Mouse (Mus musculus): ENCODE results near the gene Zswim1. TPM values are rescaled to one million over a fixed set of nuclear protein-coding genes. Genes with fewer than 3 reads are reported as not detected.
"Not testable (repeated sequence)": the region's sequence is repeated elsewhere in the genome, so short reads cannot be mapped to it uniquely, and the experiment has no call there.

Gene Zswim1
- polyA plus RNA-seq, 1 experiment from 2014 or later: 13.4 TPM

DNA sequence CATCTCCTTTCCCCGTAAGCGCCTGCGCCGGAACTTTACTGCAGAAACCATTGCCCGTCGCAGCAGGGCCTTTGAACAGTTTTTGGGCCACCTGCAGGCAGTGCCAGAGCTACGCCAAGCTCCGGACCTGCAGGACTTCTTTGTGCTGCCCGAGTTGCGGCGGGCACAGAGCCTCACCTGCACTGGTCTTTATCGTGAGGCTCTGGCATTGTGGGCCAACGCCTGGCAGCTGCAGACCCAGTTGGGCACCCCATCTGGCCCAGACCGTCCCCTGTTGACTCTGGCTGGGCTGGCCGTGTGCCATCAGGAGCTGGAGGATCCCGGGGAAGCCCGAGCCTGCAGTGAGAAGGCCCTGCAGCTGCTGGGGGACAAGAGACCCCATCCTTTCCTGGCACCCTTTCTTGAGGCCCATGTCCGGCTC, 30.6 kb upstream of the Zswim1 start:
- no peaks in the 10 kb centered on the region for H3K9me3 ChIP-seq (ENCODE audit: control insufficient read depth, low read length)
- no peak overlapping the region for H3K4me3 ChIP-seq (ENCODE audit: low read length)
- no peak for ATAC-seq
- no peak overlapping the region for H3K4me2 ChIP-seq (ENCODE audit: low read depth, low read length)
- peaks cover 16% of the 10 kb centered on the region for H3K4me1 ChIP-seq (ENCODE audit: control insufficient read depth, insufficient read depth, low read length)
- peak overlapping the region; percentile 28; the same call in 1 of the 2 replicates for H3K27ac ChIP-seq (ENCODE audit: low read length)
- H3K9ac ChIP-seq (ENCODE audit: low read depth, low read length): peak overlapping the region; percentile 19; the same call in 1 of the 2 replicates
- H3K27me3 ChIP-seq (replicated peaks; ENCODE audit: control insufficient read depth, insufficient read depth, low read length): no peaks in the 10 kb centered on the region
- WGBS: 87% methylated on average over 18 of the region's 18 CpGs
- peaks cover 24% of the 10 kb centered on the region; the same call in 1 of the 2 replicates for H3K36me3 ChIP-seq (ENCODE audit: control insufficient read depth, insufficient read depth, low read length)

DNA sequence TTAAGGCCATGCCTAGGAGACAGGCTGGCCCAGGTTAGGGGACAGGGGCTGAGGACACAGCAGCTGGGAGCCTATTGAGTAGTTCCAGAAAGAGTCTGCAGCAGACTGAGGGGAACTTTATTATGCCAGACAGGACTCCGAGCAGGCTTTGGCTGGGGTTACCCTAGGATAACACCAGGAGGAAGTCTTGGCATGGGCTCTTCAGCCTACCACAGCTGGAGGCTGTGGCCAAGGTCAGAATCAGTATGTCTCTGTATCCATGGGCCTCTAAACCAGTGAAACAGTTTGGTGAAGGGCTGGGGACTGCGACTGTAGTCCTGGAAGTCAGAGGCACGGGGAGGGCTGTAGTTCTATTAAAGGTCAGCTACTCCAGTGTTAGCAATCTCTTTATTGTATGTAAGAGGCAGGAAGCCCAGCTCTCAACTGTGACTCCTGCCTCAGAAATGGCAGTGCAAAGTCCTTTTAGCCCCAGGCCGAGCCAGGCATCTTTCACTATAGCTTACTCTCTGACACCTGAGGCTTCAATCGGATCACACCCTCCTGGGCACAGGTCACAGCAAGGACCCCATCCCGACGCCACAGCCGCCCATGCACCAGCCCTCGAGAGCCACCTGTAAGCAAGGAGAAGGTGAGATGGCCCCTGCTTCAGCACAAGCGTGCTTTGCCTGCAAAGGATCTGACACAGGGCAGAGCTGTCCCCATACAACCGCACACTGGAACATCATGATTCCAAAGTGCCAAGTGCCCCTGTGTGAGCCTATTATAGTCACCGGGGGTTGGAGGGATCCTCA, 29.9 kb upstream of the Zswim1 start:
- peak; percentile 6; the same call in 1 of the 2 replicates for ATAC-seq
- H3K4me3 ChIP-seq (ENCODE audit: low read length): no peak overlapping the region
- H3K4me2 ChIP-seq (ENCODE audit: low read depth, low read length): no peak overlapping the region
- peak overlapping the region; percentile 28 for H3K27ac ChIP-seq (ENCODE audit: low read length)
- H3K9me3 ChIP-seq (ENCODE audit: control insufficient read depth, low read length): no peaks in the 10 kb centered on the region
- peaks cover 26% of the 10 kb centered on the region; the same call in 1 of the 2 replicates for H3K36me3 ChIP-seq (ENCODE audit: control insufficient read depth, insufficient read depth, low read length)
- H3K4me1 ChIP-seq (ENCODE audit: control insufficient read depth, insufficient read depth, low read length): peaks cover 12% of the 10 kb centered on the region
- 89% methylated on average over 12 of the region's 12 CpGs for WGBS
- H3K9ac ChIP-seq (ENCODE audit: low read depth, low read length): no peak overlapping the region; the same call in 1 of the 2 replicates
- no peaks in the 10 kb centered on the region for H3K27me3 ChIP-seq (replicated peaks; ENCODE audit: control insufficient read depth, insufficient read depth, low read length)

DNA sequence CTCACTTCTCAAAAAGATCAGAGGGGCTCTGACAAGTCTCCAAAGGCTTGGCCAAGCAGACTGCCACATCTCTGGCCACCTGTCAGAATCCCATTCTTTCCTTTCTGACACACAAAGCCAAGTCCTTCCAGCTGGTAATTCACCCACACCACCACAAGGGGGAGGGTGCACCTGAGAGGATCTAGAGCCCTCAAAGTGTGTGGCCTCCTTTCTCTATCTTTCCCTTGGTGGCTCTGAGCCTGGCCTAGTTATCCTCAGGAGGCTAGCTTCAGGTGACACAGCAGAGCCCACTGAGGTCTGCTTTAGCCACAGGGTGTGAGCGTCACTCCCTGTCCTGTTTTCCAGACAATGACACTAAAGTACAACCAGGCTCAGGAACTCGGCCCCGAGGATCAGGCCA, 29.2 kb upstream of the Zswim1 start:
- 69% methylated on average over 3 of the region's 3 CpGs for WGBS
- peaks cover 26% of the 10 kb centered on the region; the same call in 1 of the 2 replicates for H3K36me3 ChIP-seq (ENCODE audit: control insufficient read depth, insufficient read depth, low read length)

DNA sequence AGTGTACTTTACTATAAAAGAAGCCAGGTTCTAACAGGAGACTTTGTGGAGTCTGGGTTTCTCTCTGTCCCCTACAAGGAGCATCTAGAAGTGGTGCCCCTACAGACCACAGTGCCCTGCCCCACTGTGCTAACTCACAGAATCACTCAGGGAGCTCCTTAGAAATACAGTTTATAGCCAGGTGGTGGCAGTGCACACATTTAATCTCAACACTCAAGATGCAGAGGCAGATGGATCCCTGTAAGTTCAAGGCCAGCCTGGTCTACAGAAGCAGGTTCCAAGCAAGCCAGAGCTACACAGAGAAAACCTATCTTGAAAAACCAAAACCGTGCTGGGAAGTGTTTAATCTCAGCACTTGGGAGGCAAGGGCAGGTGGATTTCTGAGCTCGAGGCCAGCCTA, 28.7 kb upstream of the Zswim1 start:
- WGBS: 91% methylated on average over 2 of the region's 2 CpGs
- Histone ChIP-seq H3K9ac (ENCODE audit: low read depth, low read length) (no peak overlapping the region), H3K4me1 (ENCODE audit: control insufficient read depth, insufficient read depth, low read length) (peaks cover 6% of the 10 kb centered on the region), H3K9me3 (ENCODE audit: control insufficient read depth, low read length) (no peaks in the 10 kb centered on the region), H3K4me2 (ENCODE audit: low read depth, low read length) (no peak overlapping the region), H3K27me3 (replicated peaks; ENCODE audit: control insufficient read depth, insufficient read depth, low read length) (no peaks in the 10 kb centered on the region), H3K4me3 (ENCODE audit: low read length) (no peak overlapping the region), H3K36me3 (ENCODE audit: control insufficient read depth, insufficient read depth, low read length) (peaks cover 23% of the 10 kb centered on the region; the same call in 1 of the 2 replicates), H3K27ac (ENCODE audit: low read length) (no peak overlapping the region)
- no peak for ATAC-seq

More for the DNA sequence above, 29.2 kb upstream of the Zswim1 start:
- peaks cover 11% of the 10 kb centered on the region for H3K4me1 ChIP-seq (ENCODE audit: control insufficient read depth, insufficient read depth, low read length)
- no peak overlapping the region for H3K4me2 ChIP-seq (ENCODE audit: low read depth, low read length)
- no peak overlapping the region for H3K4me3 ChIP-seq (ENCODE audit: low read length)
- 0 out of 2 replicates have a peak, but pooled peaks have one; percentile 16 for ATAC-seq
- H3K9ac ChIP-seq (ENCODE audit: low read depth, low read length): no peak overlapping the region
- no peaks in the 10 kb centered on the region for H3K27me3 ChIP-seq (replicated peaks; ENCODE audit: control insufficient read depth, insufficient read depth, low read length)
- no peak overlapping the region for H3K27ac ChIP-seq (ENCODE audit: low read length)
- H3K9me3 ChIP-seq (ENCODE audit: control insufficient read depth, low read length): no peaks in the 10 kb centered on the region

DNA sequence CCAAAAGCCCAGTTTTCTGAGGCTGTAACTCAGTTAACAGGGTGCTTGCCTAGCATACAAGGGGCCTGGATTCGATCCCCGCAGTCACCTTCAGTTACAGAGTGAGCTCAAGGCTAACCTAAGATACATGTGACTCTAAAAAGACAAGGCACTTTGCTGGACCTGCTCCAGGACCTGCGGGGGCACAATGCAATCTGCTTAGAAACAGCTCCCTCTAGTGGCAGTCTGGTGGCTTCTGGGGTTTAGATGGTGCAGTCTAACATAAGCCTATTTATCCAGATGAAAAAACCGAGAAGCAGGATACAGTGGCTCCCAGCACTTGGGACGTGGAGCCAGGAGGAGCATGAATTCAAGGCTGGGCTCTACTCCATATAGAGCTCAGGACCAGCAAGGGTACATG, 28.2 kb upstream of the Zswim1 start:
- H3K4me3 ChIP-seq (ENCODE audit: low read length): no peak overlapping the region
- H3K36me3 ChIP-seq (ENCODE audit: control insufficient read depth, insufficient read depth, low read length): peaks cover 23% of the 10 kb centered on the region; the same call in 1 of the 2 replicates
- no peak overlapping the region for H3K4me2 ChIP-seq (ENCODE audit: low read depth, low read length)
- 37% methylated on average over 5 of the region's 5 CpGs for WGBS
- H3K9me3 ChIP-seq (ENCODE audit: control insufficient read depth, low read length): no peaks in the 10 kb centered on the region
- no peak overlapping the region for H3K9ac ChIP-seq (ENCODE audit: low read depth, low read length)
- no peaks in the 10 kb centered on the region for H3K27me3 ChIP-seq (replicated peaks; ENCODE audit: control insufficient read depth, insufficient read depth, low read length)
- no peak overlapping the region for H3K27ac ChIP-seq (ENCODE audit: low read length)
- H3K4me1 ChIP-seq (ENCODE audit: control insufficient read depth, insufficient read depth, low read length): peaks cover 3% of the 10 kb centered on the region
- peak; percentile 59 for ATAC-seq

DNA sequence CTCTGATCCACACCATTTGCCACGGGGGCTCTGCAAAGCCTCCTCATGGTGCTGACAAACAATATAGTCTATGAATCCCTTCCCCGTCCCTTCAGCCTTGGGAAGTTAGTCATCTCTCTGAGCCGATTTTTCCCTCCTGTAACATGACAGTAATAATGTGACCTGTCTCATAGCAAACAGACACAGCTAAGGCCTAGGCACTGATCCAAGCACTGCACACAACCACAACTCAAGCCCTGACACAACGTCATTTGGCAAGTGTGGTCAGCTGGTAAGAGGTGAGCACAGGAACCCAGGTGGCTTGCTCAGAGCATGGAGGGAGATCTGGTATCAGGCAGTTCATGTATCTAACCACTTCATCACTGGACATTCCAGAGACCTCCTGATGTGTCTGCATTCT, 26.6 kb upstream of the Zswim1 start:
- 80% methylated on average over 4 of the region's 4 CpGs for WGBS
- Histone ChIP-seq H3K36me3 (ENCODE audit: control insufficient read depth, insufficient read depth, low read length) (peaks cover 23% of the 10 kb centered on the region), H3K4me3 (ENCODE audit: low read length) (no peak overlapping the region), H3K4me1 (ENCODE audit: control insufficient read depth, insufficient read depth, low read length) (peaks cover 3% of the 10 kb centered on the region), H3K27ac (ENCODE audit: low read length) (no peak overlapping the region), H3K9ac (ENCODE audit: low read depth, low read length) (no peak overlapping the region), H3K27me3 (replicated peaks; ENCODE audit: control insufficient read depth, insufficient read depth, low read length) (no peaks in the 10 kb centered on the region), H3K4me2 (ENCODE audit: low read depth, low read length) (no peak overlapping the region), H3K9me3 (ENCODE audit: control insufficient read depth, low read length) (no peaks in the 10 kb centered on the region)
- no peak for ATAC-seq

DNA sequence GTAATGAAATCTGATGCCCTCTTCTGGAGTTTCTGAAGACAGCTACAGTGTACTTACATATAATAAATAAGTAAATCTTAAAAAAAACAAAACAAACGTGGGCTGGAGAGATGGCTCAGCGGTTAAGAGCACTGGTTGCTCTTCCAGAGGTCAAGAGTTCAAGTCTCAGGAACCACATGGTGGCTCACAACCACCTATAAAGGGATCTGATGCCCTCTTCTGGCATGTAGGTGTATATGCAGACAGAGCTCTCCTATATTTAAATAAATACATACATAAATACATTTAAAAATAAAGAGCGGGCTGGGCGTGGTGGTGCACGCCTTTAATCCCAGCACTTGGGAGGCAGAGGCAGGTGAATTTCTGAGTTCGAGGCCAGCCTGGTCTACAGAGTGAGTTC, 23.9 kb upstream of the Zswim1 start:
- 77% methylated on average over 6 of the region's 6 CpGs for WGBS
- H3K27ac ChIP-seq (ENCODE audit: low read length); H3K36me3 ChIP-seq (ENCODE audit: control insufficient read depth, insufficient read depth, low read length); H3K9me3 ChIP-seq (ENCODE audit: control insufficient read depth, low read length); H3K9ac ChIP-seq (ENCODE audit: low read depth, low read length); H3K4me2 ChIP-seq (ENCODE audit: low read depth, low read length); H3K27me3 ChIP-seq (replicated peaks; ENCODE audit: control insufficient read depth, insufficient read depth, low read length); H3K4me3 ChIP-seq (ENCODE audit: low read length); ATAC-seq; H3K4me1 ChIP-seq (ENCODE audit: control insufficient read depth, insufficient read depth, low read length): not testable (repeated sequence)

DNA sequence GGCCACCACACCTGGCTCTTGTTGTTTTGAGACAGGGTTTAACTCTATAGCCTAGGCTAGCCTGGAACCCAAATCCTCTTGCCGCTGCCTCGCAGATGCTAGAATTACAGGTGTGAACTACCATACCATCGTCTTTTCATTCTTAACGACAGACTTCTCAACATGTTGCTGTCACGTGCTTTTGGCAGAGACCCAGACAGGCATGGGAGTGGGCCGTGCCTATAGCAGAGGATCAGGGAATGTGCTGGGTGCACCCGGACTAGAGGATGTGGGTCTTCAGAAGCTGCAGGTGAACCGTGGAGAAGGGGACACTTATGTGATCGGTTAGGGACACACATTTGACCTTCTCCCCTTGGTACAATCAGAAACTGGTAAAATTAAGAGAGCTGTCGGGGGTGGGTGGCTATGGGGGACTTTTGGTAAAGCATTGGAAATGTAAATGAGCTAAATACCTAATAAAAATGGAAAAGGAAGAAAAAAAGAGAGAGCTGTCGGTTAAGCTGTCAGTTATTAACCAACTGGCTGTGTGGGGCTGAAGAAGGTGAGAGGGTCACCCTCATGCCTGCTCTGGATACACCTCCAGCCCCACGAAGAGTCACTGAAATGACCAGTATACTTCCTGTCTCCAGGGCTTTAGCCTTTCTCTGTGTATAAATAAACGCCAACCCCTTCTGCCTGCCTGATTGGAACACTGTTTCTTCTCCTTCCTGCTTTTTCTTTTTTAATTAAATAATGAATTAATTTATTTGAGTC, 22.1 kb upstream of the Zswim1 start:
- Histone ChIP-seq H3K27me3 (replicated peaks; ENCODE audit: control insufficient read depth, insufficient read depth, low read length) (no peaks in the 10 kb centered on the region), H3K36me3 (ENCODE audit: control insufficient read depth, insufficient read depth, low read length) (peaks cover 6% of the 10 kb centered on the region), H3K27ac (ENCODE audit: low read length) (no peak overlapping the region), H3K9ac (ENCODE audit: low read depth, low read length) (no peak overlapping the region), H3K4me1 (ENCODE audit: control insufficient read depth, insufficient read depth, low read length) (peaks cover 9% of the 10 kb centered on the region), H3K4me3 (ENCODE audit: low read length) (no peak overlapping the region), H3K9me3 (ENCODE audit: control insufficient read depth, low read length) (no peaks in the 10 kb centered on the region), H3K4me2 (ENCODE audit: low read depth, low read length) (no peak overlapping the region)
- ATAC-seq: no peak
- 88% methylated on average over 13 of the region's 13 CpGs for WGBS

DNA sequence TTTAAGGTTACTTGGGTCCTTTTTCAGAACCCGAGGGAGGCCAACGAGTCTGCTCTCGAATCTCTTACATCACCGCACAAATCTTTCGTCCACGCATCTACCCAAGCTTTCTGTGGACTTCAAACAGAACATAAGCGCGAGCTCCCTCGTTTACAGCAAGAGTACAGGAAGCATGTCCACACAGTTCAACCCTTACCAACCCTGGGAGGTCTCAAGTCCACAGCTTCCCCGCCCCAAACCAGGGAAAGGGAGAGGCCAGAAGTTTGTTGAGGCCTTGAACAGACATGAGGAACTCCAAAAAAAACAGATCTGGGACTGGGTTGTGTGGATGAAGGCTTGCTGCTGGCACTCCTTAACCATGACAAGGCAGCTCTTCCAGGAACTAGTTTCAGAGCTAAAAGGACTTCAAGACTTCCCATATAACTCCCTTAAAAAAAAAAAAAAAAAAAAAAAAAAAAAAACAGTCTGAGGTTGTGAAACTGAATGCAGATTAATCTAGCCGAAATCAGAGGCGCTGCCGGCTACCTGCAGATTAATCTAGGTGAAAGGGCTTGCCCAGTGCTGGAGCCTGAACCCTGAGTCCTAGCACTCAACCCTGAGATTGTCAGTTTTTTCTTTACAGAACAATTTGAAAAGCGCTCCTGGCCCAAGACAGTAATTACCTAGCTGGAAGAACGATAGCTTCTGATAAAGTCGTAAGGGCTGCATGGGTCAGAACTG, 19.1 kb upstream of the Zswim1 start:
- Histone ChIP-seq H3K9ac (ENCODE audit: low read depth, low read length) (peak overlapping the region; percentile 82), H3K27ac (ENCODE audit: low read length) (peak overlapping the region; percentile 12)
- 78% methylated on average over 16 of the region's 16 CpGs for WGBS

More for the DNA sequence above, 19.1 kb upstream of the Zswim1 start:
- Histone ChIP-seq H3K4me2 (ENCODE audit: low read depth, low read length) (peak overlapping the region; percentile 60), H3K9me3 (ENCODE audit: control insufficient read depth, low read length) (no peaks in the 10 kb centered on the region), H3K4me1 (ENCODE audit: control insufficient read depth, insufficient read depth, low read length) (peaks cover 13% of the 10 kb centered on the region), H3K27me3 (replicated peaks; ENCODE audit: control insufficient read depth, insufficient read depth, low read length) (no peaks in the 10 kb centered on the region), H3K4me3 (ENCODE audit: low read length) (peak overlapping the region; percentile 67), H3K36me3 (ENCODE audit: control insufficient read depth, insufficient read depth, low read length) (peaks cover 2% of the 10 kb centered on the region; the same call in 1 of the 2 replicates)
- ATAC-seq: no peak
